Mouse (Mus musculus) megakaryocyte-erythroid progenitor cell, adult 5-6 weeks (primary cell): ENCODE measurements around the gene Naa16. TPM values are rescaled to one million over a fixed set of nuclear protein-coding genes. Genes with fewer than 3 reads are reported as not detected.

Experiments used
- ATAC-seq: replicated peaks from 2 replicates; pipeline ENCODE4 v1.8.0; 2016; ENCODE audit warnings: mild to moderate bottlenecking, inconsistent platforms; ENCODE audit not compliant: severe bottlenecking, poor library complexity, low FRiP score, low TSS enrichment
- total RNA-seq, 2 experiments: library from RNA; stranded (forward) in 1 of 2; stranded (reverse) in 1 of 2; fragments of 200-1000, 215-1000 nt in 1 of 2; fragments of >200 nt in 1 of 2; fragmentation: Nextera tagmentation in 1 of 2; gene quantifications; 2 replicates each; pipeline ENCODE4 v1.2.3; 2014 to 2017

The Naa16 gene
- total RNA-seq, 2 experiments from 2014 or later: 34.0 to 40.3 TPM

DNA sequence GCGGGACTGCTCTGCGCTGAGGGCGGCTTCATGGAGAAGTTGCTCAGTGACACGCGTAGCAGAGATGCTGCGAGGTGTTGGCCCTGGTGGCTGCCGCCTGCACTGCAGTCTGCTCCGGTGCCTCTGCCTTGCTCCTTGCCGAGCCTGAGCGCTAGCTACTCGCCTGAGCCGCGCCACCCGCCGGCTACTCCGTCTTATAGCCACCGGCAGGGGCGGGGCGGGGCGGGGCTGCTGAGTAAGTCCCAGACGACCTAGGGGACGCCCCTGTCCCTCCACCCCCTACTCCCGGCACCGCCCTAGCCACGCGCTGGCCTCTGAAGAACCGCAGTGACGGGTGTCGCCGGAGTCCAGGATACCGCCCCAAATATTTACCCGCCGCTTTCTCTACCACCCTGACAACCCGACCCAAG lies 89.1 kb downstream of the Naa16 start, which contains the start of gene Rgcc:
Gene Rgcc (minus strand): TSS at position 180 of the 410 bp plus-strand sequence.
- peak; percentile 92 for ATAC-seq

GRCm38 (mm10) chr14:79300641-79301350 lies 89.8 kb downstream of the Naa16 start:
- peak; percentile 5; the same call in 1 of the 2 replicates for ATAC-seq

DNA sequence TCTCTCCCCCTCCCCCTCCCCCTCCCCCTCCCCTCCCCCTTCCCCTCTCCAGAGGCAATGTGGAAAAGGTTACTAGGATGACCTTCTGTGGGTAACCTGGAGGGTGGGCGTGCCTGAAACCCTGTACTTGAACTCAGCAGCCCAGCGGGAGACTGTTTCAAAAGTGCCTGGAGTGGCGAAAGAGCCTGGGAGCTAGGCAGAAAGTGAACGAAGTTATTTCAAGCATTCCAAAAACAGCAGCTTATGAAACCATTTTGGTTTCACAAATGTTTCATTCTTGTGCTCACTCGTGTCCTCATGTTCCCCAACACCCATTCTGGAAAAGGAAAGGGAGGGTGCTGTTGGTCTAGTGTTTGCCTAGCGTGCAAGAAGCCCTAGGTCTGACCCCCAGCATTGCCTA lies 90.8 kb downstream of the Naa16 start:
- ATAC-seq: no peak

DNA sequence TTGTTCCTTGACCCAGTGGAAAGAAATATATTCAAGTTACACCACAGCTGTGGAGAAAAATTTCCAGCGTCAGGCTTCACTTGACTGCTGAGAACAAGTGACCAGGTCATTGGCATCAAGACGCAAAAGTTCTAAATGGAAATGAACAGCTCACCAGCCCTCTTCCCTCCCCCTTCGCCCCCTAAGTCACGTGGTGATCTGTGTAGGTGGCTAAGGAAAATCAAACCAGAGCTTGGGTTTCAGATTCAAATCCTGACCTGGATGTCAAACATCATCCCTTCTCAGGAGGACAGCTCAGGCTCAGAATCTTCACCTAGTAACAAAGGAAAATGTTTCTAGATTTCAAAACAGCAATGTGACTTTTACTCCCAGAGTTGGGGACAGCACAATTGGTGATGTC lies 91.3 kb downstream of the Naa16 start:
- no peak for ATAC-seq

DNA sequence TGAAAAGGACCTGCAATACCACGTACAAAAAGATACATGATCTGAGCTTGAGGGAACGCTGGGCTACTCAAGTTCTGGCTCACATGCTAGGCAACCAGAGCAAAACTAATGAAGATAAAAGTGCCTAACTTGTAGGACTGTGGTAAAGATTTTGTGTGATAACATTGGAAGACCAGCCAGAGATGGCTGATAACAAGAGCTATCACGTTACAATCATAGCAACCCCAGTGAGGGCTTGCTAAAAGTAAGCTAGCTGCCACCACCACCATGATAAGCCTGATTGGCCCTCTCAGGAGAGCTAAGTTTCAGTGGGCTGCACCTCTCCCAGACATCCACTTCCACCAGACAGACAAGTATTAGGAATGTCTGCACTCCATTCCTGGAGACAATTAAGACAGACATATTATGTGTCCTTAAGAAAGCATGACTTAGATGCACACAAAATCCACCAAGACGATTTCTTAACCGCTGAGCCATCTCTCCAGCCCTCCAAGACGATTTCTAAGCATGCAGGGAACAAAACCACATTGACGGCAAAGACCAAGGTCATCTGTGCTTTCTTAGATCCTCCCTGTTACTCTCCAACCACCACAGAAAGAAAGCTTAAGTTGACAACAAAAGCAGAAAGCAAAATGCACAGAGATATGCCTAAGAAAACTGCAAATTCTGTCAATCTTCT lies 92.1 kb downstream of the Naa16 start:
- ATAC-seq: no peak

- ATAC-seq: no peak
These were observed 93.7 kb downstream of the Naa16 start for GRCm38 (mm10) chr14:79296836-79297235.

DNA sequence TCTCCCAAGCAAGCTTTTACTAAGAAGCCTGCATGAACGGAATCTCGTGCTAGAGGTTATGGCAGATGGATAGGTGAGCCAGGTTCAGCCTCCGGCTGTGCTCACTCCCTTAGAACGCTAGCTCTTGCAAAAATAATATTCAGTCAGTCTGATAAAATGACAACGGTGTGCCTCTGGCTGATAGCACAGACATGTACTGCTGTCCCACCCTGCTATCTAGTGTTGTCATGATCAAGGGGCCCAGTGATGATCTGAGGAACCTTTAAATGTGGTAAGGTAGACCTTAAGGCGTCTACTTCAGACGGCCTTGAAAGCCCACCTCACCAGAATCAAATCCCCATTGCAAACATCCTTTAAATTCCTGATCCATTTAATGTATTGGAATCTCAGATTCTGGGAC lies 94.4 kb downstream of the Naa16 start:
- peak; percentile 39 for ATAC-seq

- no peak for ATAC-seq
These were observed 95.0 kb downstream of the Naa16 start for GRCm38 (mm10) chr14:79295579-79295978.

- ATAC-seq: peak; percentile 78
These were observed 95.6 kb downstream of the Naa16 start for GRCm38 (mm10) chr14:79294950-79295349.

DNA sequence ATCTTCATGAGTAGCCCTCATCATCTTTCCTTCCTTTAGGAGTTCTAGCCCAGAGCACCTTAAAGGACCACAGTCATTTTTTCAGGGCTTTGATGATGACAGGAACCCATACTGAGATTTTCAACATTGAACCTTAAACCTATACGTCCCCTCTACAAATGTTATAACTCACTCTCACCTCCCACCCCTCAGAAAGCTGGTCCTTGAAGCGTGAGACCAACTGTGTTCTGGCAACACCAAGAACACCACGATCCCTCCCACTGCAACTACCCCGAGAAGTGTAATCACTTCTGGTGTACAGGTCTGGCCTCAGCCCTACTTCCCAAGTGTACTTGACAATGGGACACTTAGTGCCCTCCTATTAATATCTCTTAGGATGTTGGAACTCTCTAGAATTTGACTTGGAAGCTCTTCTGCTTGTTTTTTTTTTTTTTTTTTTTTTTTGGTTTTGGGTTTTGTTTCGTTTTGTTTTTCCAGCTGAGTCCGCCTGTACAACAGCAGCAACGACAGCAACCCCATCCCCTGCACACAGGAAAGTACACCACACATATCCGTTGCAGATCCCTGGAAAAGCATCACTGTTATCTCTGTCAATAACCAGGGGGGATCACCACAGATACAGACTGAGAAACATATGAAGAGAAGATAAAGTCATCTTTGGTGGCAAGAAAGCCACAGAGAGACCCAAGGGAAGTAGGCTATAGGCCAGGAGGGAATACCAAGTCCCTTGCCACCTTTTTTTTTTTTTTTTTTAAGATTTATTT lies 96.3 kb downstream of the Naa16 start:
- ATAC-seq: no peak

DNA sequence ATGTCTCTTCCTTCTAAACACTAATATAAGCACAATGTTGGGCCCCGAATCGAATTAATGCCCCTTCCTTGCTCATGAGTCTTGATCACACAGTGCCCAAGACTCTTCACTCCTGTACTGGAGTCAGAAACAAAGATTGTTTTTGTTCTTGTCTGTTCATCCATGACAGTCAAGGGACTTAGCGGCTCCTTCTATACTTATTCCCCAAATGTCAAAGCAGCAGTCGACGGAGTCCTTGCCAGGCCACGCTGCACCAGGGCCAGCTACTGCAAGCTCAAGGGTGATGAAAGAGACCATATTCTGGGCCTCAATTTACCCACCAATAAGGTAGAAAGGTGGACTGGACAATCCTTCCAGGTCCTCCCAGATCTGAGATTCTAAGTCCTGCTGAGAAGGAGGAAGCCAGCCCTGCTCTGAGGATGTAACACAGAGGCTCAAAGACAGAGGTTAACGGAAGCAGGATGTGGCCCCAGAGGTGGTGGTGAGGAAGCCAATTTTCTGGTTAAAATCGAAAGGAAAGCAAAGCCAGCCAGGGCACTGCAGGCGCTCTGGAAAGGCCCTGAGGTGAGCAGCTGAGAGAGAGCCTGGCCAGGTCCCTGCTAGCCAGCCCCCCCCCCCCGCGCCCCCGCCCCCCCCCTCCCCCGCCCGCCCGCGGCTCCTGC lies 97.3 kb downstream of the Naa16 start:
- ATAC-seq: no peak

GRCm38 (mm10) chr14:79291629-79292028 lies 98.9 kb downstream of the Naa16 start:
- ATAC-seq: peak; percentile 54

- no peak for ATAC-seq
These were observed 99.7 kb downstream of the Naa16 start for GRCm38 (mm10) chr14:79290683-79291425.

DNA sequence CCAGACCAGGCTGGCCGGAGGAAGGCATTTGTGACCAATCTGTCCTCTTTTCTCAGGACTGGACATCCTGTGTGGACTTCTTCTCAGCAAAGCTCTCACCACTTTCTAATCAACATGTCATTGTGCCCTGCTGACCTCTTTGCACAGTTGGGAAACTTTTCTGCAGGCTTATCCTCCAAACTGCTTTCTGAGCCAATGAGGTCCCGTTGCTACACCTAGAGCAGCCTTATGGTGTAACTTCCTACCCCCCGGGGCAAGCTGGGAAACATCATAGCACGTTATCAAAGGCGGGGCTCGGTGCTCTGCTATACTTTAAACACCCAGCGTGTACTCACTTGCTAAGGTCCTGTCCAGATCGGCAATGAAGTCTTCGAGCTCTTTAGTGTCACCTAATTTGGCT lies 100.7 kb downstream of the Naa16 start:
- ATAC-seq: no peak

GRCm38 (mm10) chr14:79288280-79288679 lies 102.3 kb downstream of the Naa16 start:
- ATAC-seq: no peak

DNA sequence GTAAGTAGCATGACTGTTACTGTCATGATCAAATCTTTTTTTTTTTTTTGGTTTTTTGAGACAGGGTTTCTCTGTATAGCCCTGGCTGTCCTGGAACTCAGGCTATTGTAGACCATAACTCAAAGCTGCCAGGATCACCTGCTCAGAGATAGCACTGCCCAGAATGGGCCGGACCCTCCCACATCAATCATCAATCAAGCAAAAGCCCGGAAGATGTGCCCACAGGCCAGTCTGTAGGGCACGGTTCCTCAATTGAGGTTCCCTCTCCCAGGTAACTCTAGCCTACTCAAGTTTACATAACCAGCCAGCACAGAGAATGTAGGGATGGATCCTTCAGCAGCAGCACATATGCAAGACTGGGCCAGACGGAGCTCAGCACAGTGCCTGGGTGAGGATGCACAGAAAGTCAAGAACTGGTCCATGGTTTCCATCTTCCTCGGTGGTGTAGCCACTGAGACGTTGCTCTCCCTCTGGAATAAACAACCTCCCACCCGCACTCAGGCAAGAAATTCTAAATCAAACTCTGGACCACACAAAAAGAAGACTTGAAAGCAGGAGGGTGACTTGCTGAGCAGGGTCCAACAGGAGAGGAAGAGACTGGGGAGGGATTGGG lies 103.2 kb downstream of the Naa16 start:
- ATAC-seq: no peak

GRCm38 (mm10) chr14:79285549-79285948 lies 105.0 kb downstream of the Naa16 start:
- ATAC-seq: no peak

DNA sequence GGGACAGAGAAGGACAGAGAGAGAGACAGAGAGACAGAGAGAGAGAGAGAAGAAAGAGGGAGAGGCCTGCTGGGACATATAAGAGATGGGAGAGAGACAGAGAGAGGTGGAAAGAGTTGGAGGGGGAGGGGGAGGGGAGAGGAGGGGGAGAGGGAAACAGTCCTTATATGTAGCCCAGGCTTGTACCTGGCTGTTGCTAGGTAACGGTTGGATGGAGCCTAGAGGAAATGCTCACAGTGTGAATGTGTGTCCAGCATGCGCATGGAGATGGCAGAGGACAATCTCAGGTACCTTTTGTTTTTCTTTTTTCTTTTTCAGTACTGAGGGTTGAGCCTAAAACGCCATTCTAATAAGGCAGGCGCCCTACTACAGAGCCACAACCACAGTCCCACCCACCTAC lies 106.0 kb downstream of the Naa16 start:
- ATAC-seq: no peak

GRCm38 (mm10) chr14:79283952-79284351 lies 106.6 kb downstream of the Naa16 start:
- no peak for ATAC-seq
